Mouse (Mus musculus) embryonic facial prominence, embryonic 13.5 days (tissue): ENCODE data around the gene Tenm3. TPM values are rescaled to one million over a fixed set of nuclear protein-coding genes. Genes with fewer than 3 reads are reported as not detected.

Source experiments
- ATAC-seq: fragments of 200-750 bp; cut with Nextera tagmentation; 2 replicates; pipeline ENCODE4 v1.8.0; 2017; ENCODE audit warnings: low read depth; ENCODE audit not compliant: insufficient number of reproducible peaks, insufficient read depth, low FRiP score, low TSS enrichment
- H3K27ac ChIP-seq: fragments of 300-500 bp; sonication (generic); 2 replicates; pipeline ENCODE4 v1.5.1; 2015; ENCODE audit warnings: moderate library complexity, mild to moderate bottlenecking, inconsistent platforms
- H3K27me3 ChIP-seq: fragments of 300-500 bp; sonication (generic); 2 replicates; pipeline ENCODE4 v1.6.1; 2015; ENCODE audit warnings: mild to moderate bottlenecking, inconsistent platforms
- H3K36me3 ChIP-seq: fragments of 300-500 bp; sonication (generic); 2 replicates; pipeline ENCODE4 v1.6.1; 2015; ENCODE audit warnings: mild to moderate bottlenecking, inconsistent platforms
- H3K4me1 ChIP-seq: fragments of 300-500 bp; sonication (generic); 2 replicates; pipeline ENCODE4 v1.6.1; 2015; ENCODE audit warnings: inconsistent platforms
- H3K4me2 ChIP-seq: fragments of 300-500 bp; sonication (generic); 2 replicates; pipeline ENCODE4 v1.6.1; 2015; ENCODE audit warnings: moderate library complexity, mild to moderate bottlenecking, inconsistent platforms
- H3K4me3 ChIP-seq: fragments of 300-500 bp; sonication (generic); 2 replicates; pipeline ENCODE4 v1.5.1; 2015; ENCODE audit warnings: mild to moderate bottlenecking, inconsistent platforms
- H3K9ac ChIP-seq: fragments of 300-500 bp; sonication (generic); 2 replicates; pipeline ENCODE4 v1.6.1; 2015; ENCODE audit warnings: mild to moderate bottlenecking, inconsistent platforms
- H3K9me3 ChIP-seq: fragments of 300-500 bp; sonication (generic); 2 replicates; pipeline ENCODE4 v1.6.1; 2016; ENCODE audit warnings: inconsistent platforms
- WGBS: fragments of 180-500 bp; shearing (Covaris S2); methylation state at CpG from one replicate; pipeline ENCODE4 v1.1.7; 2015; ENCODE audit warnings: mixed read lengths; 5-methylcytosine and 5-hydroxymethylcytosine counted together
- polyA plus RNA-seq: library from polyadenylated mRNA; unstranded; fragments of >200 nt; fragmentation: Nextera tagmentation; extraction: Ambion mirVana; gene quantifications from 2 replicates; pipeline ENCODE4 v1.2.1, GENCODE M21; 2015

The Tenm3 gene
- polyA plus RNA-seq, 1 experiment from 2014 or later, result 53.7 TPM

DNA sequence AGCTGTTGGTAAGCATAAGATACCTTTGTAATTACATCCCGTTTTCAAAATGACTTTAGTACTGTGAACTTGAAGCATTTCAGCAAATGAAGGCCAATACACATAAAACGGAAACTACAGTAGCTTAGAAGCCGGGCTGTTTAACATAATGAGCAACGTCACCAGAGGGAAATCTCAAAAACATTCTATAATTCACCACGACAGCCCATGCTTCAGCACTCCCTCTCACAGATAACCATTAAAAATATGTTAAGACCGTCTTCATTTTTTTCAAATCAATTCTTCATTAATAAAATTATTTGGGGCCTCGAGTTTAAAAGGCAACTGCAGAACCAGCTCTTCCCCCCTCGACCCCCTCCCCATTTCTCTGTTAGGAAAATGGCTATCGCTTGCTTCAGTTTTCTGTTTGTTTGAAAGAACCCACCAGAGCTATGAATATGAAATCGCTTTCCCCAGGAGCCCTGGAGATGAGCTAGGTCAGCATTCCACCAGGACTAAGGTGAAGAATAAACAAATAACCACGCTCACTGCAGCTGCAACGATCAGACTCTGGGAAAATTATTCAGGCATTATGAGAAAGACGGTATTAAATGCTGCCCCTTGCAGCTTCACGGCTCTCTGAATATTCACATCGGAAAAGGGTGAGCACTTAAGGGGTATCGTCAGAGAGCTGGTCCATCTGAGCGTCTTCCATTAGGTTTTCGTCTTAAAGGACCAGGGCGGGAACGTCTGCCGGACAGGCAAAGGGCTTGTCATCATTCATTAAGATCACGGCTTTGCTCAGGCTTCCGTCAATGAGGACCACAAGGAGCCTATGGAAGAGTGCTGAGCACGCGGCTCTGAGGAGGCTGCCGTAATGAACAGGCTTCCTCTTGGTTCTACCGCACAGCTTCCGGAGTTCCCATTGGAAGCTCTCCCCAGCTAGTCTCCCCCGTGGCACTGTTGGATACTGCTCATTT lies 334.8 kb downstream of the Tenm3 start:
- Histone ChIP-seq H3K9me3 (no peaks in the 10 kb centered on the region), H3K4me2 (peak overlapping the region; percentile 54), H3K4me3 (peak overlapping the region; percentile 27), H3K9ac (no peak overlapping the region), H3K36me3 (no peaks in the 10 kb centered on the region), H3K4me1 (peaks cover 33% of the 10 kb centered on the region), H3K27me3 (no peaks in the 10 kb centered on the region), H3K27ac (no peak overlapping the region)
- ATAC-seq, result no peak
- 26% methylated on average over 29 of the region's 29 CpGs for WGBS

DNA sequence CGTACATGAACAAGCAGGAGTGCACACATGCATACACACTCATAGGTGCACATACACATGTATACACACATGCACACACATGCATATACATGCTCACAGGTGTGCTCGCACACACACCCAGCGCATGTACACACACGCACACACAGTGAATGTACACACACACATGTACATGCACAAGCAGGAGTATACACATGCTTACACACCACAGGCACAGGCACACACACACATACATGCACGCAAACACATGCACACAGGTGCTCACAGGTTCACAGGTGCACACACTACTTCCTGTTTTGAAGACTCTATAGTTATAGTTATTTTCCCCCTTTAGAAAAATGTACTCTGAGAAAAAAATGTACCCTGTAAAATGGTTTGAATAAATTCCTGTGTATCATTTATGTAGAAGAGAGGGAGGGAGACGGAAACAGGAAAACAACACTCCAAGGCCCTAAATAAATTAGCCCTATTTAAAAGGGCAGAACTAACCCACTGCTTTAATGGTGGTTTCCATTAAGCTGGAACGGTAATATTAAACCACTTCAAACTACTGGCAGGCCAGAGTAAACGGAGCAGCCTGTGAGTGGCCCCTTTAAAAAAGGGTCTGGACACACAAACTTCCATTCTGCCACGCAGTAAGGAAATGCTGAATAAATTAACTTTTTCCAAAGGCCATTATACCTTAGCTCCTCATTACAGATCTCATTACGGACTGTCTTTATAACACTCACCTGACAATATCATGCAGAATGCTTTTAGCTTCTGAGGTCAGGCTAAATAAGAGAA lies 335.8 kb downstream of the Tenm3 start:
- H3K4me1 ChIP-seq, result peaks cover 33% of the 10 kb centered on the region
- H3K4me2 ChIP-seq, result 0 out of 2 replicates have a peak overlapping the region, but pooled peaks have one; percentile 7
- no peak for ATAC-seq
- H3K27me3 ChIP-seq, result no peaks in the 10 kb centered on the region
- H3K9ac ChIP-seq, result no peak overlapping the region
- H3K27ac ChIP-seq, result no peak overlapping the region
- no peaks in the 10 kb centered on the region for H3K36me3 ChIP-seq
- no peak overlapping the region for H3K4me3 ChIP-seq
- no peaks in the 10 kb centered on the region for H3K9me3 ChIP-seq
- WGBS, result 59% methylated on average over 10 of the region's 10 CpGs

GRCm38 (mm10) chr8:48492491-48492890 lies 351.3 kb downstream of the Tenm3 start:
- Histone ChIP-seq H3K36me3 (no peaks in the 10 kb centered on the region), H3K4me3 (no peak overlapping the region), H3K4me1 (peaks cover 32% of the 10 kb centered on the region), H3K9ac (no peak overlapping the region), H3K27ac (no peak overlapping the region), H3K9me3 (no peaks in the 10 kb centered on the region), H3K27me3 (no peaks in the 10 kb centered on the region), H3K4me2 (no peak overlapping the region)
- WGBS, result 75% methylated on average over 5 of the region's 5 CpGs
- 0 out of 2 replicates have a peak, but pooled peaks have one; percentile 43 for ATAC-seq

DNA sequence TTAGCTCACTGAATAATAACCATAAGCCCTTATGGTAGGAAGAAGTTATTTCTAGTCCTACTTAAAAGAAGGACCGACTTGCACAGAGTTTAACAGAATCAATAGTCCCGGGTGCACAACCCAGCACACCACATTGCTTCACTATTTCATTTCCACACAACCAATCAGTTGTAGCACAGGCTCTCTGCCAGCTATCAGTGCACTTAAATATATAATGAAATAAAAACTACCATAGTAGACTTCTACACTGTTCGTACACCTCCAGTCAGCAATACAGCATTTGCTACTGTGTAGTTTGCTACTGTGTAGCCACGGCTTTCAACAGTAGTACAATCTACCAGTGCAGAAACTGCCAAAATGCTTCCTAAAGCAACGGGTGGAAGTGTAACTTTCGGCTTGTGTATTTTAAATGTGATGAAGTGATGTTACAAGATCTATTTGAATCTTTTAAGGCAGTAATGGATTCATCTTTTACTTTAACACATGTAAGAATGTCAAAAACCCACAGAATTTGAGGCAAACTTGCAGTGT lies 353.1 kb downstream of the Tenm3 start:
- no peaks in the 10 kb centered on the region for H3K9me3 ChIP-seq
- no peak for ATAC-seq
- no peak overlapping the region for H3K4me3 ChIP-seq
- H3K27ac ChIP-seq, result no peak overlapping the region
- no peaks in the 10 kb centered on the region for H3K27me3 ChIP-seq
- WGBS, result 77% methylated on average over 6 of the region's 6 CpGs
- H3K4me2 ChIP-seq, result no peak overlapping the region
- H3K9ac ChIP-seq, result no peak overlapping the region
- H3K36me3 ChIP-seq, result no peaks in the 10 kb centered on the region
- peaks cover 32% of the 10 kb centered on the region for H3K4me1 ChIP-seq

DNA sequence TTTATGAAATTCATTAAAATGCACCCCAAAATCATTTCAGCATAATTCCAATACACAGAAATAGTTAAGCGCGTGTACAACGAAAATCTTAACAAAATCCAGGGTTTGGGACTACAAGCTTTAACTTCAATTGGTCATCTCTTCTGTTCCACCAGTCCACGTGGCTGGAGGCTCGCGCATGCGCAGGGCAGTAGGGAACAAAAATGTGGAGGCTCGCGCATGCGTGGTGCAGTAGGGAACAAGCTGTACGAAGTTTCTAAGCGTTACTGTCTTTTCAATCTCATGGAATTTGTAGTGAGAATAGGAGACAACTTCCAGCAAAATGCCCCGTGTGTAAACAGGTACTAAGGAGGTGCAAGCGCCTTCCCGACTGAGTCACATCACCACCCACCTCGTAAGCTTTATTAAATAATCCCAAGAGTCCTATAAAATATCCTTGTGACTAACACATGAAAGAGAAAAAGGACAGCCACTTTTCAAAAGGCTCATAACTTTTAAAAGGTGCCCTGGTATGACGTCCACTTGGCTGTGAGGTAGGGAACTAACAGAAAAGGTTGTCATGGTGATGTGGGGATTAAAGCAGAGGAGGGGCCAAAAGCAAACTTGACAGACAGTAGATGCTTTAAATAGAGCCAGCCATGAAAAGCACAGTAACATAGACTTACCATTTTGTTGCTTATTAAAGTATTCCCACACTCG lies 353.7 kb downstream of the Tenm3 start:
- no peaks in the 10 kb centered on the region for H3K27me3 ChIP-seq
- H3K4me1 ChIP-seq, result peaks cover 32% of the 10 kb centered on the region
- no peak overlapping the region for H3K9ac ChIP-seq
- no peaks in the 10 kb centered on the region for H3K9me3 ChIP-seq
- WGBS, result 80% methylated on average over 18 of the region's 18 CpGs
- no peak overlapping the region for H3K4me3 ChIP-seq
- no peak overlapping the region for H3K27ac ChIP-seq
- ATAC-seq, result no peak
- no peaks in the 10 kb centered on the region for H3K36me3 ChIP-seq
- H3K4me2 ChIP-seq, result no peak overlapping the region

GRCm38 (mm10) chr8:48489417-48489816 lies 354.3 kb downstream of the Tenm3 start:
- H3K4me1 ChIP-seq, result peaks cover 32% of the 10 kb centered on the region
- ATAC-seq, result no peak
- WGBS, result 58% methylated on average over 4 of the region's 4 CpGs

DNA sequence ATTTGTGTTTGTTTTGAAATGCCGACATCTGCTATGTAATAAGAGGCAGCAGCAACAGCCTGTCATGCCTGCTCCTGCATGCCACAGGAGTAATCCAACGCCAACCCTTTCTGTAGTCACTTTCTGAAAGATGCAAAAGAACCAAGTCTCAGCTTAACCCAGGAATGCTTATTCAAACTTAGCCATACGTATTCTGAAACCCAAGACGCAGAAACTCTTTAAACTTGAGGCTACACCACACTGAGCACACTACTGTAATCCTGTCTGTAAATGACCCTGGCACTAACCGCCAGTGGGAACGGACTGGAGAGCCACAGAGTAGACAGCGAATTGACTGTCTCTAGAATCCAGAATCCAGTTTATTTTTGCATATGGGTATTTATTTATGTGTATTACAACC lies 354.9 kb downstream of the Tenm3 start:
- Histone ChIP-seq H3K9ac (no peak overlapping the region), H3K4me1 (peaks cover 32% of the 10 kb centered on the region), H3K9me3 (no peaks in the 10 kb centered on the region), H3K36me3 (no peaks in the 10 kb centered on the region), H3K27me3 (no peaks in the 10 kb centered on the region), H3K27ac (peak overlapping the region; percentile 28; the same call in 1 of the 2 replicates), H3K4me2 (peak overlapping the region; percentile 33; the same call in 1 of the 2 replicates), H3K4me3 (no peak overlapping the region)
- WGBS, result 32% methylated on average over 7 of the region's 7 CpGs
- no peak for ATAC-seq

More at GRCm38 (mm10) chr8:48489417-48489816, 354.3 kb downstream of the Tenm3 start:
- no peak overlapping the region for H3K4me2 ChIP-seq
- H3K27me3 ChIP-seq, result no peaks in the 10 kb centered on the region
- H3K27ac ChIP-seq, result no peak overlapping the region
- H3K9ac ChIP-seq, result no peak overlapping the region
- no peaks in the 10 kb centered on the region for H3K9me3 ChIP-seq
- no peak overlapping the region for H3K4me3 ChIP-seq
- H3K36me3 ChIP-seq, result no peaks in the 10 kb centered on the region

DNA sequence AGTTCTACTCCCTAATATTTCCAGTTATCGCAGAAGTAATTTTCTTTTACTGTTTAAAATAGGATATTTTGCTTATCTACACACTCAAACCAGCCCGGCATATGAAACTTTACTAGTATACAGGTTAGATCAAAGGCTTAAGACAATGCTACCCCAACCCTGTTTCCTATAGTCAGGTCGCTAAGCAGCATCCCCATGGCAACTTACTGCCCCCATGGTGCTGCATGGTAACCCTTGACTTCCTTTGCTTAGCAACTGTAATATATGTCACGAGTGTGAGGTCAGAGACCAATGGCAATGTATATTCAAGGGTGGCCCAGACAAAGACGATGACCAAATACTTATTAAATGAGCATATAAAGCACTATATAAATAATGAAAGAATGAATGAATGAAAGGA lies 359.6 kb downstream of the Tenm3 start:
- 86% methylated on average over 5 of the region's 5 CpGs for WGBS
- Histone ChIP-seq H3K4me1 (peaks cover 34% of the 10 kb centered on the region), H3K9me3 (no peaks in the 10 kb centered on the region), H3K36me3 (no peaks in the 10 kb centered on the region), H3K9ac (no peak overlapping the region), H3K27ac (no peak overlapping the region), H3K4me2 (no peak overlapping the region), H3K4me3 (no peak overlapping the region), H3K27me3 (no peaks in the 10 kb centered on the region)
- no peak for ATAC-seq

DNA sequence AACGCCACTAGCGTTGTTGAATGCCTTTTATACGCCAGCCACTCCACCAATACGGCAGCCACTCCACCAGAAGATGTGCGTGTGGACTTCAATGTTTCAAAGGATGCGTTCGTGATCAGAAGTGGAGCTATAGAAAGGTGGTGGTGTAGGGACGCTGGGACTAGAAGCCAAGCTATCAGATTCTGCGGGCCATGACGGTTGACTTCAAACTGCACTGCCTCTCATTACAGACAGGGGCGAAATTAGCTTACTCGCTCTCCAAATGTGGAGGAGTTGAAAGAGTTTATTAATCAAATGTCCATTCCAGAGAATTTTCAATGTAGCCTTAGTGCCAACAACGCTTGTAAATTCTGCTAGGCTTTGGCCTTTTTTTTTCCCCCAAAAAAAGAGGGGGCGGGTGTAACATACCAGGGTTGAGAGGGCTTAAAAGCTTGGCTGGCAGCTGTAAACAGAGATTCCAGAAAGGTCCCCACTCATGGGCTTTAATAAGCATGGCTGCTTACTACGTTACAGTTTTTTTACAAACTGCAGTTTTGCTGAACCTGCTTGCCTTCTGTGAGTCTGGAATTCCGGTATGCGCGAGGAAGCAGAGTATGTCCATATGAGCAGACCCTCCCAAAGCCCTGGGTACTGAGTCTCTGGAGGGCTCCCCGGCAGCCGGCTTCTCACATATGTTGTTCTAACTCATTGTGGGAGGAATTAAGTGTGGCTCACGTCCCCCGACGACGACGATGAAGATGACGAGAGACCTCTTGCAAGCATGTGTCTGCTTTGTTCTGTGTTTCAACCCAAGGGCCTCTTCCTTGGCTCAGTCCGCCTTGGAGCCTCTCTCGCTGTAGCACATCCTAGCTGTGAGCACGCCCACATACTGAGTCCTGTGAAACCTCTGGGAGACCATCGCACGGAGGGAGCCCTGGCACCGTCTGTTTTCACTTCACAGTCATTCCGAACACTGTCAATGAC lies 361.8 kb downstream of the Tenm3 start:
- H3K9me3 ChIP-seq, result no peaks in the 10 kb centered on the region
- H3K36me3 ChIP-seq, result no peaks in the 10 kb centered on the region
- peak overlapping the region; percentile 89 for H3K27ac ChIP-seq
- WGBS, result 42% methylated on average over 33 of the region's 33 CpGs
- no peaks in the 10 kb centered on the region for H3K27me3 ChIP-seq
- H3K9ac ChIP-seq, result peak overlapping the region; percentile 27; the same call in 1 of the 2 replicates
- H3K4me2 ChIP-seq, result peak overlapping the region; percentile 45
- H3K4me1 ChIP-seq, result peaks cover 27% of the 10 kb centered on the region
- H3K4me3 ChIP-seq, result 0 out of 2 replicates have a peak overlapping the region, but pooled peaks have one; percentile 6
- peak; percentile 74 for ATAC-seq

DNA sequence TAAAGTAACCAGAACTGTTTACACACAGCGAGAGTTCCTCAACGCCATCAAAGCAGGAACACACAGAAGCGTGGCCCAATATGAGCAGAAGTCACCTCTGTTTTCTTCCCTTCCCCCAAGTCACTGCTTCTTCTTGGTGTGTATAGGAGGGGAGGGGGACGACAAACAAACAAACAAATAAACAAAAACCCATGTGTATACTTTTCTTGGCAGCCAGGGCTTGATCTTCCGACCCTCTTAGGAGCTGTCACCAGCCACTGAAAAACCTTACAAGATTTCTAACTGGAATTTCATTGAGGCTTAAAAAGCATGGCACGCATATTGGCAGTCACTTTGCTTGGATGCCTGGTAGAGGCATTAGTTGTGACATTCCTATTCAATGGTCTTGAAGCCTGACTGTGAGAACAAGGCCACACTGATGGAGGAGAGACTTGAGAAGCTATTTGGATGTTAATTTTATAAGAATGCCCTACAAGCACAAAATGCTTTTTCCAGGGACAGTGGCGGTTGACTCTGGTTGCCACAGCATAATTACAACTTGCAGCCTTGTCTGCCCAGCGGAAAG lies 366.3 kb downstream of the Tenm3 start:
- Histone ChIP-seq H3K4me3 (no peak overlapping the region), H3K27ac (no peak overlapping the region; the same call in 1 of the 2 replicates), H3K27me3 (no peaks in the 10 kb centered on the region), H3K36me3 (no peaks in the 10 kb centered on the region), H3K9ac (no peak overlapping the region), H3K4me2 (no peak overlapping the region), H3K4me1 (peaks cover 23% of the 10 kb centered on the region), H3K9me3 (no peaks in the 10 kb centered on the region)
- ATAC-seq, result no peak
- WGBS, result 77% methylated on average over 8 of the region's 8 CpGs
